ENCODE assay signal across 7 mouse cellular contexts in the genomic region with DNA sequence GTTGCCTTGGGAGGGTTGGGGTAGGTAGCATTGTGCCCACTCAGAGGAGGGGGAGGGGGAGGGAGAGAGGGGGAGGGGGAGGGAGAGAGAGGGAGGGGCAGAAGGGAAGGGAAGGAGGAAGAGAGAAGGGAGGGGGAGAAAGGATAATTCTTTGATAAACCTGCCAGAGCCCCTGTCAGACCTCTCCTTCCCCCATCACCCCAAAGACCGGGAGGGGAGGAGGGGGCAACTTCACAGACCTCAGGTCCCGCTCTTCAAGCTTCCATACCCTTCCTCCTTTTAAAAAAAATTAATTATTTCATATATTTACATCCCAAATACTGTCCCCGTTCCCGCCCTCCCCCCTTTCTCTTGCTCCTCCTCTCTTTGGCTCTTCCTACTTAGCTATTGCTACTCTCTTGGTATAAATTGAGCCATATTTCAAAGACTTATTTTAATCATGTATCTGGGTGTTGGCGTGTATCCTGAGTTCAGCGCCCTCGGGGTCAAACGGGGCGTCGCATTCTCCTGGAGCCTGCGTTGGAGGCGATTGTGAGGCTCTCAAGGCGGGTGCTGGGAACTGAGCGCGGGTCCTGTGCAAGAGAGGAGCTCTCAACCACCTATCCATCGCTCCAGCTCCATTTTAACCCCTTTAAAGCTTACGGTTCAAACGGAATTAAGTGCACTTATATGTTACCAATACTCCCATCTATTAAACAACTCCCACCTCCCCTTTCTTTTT. TPM values are rescaled to one million over a fixed set of nuclear protein-coding genes. Genes with fewer than 3 reads are reported as not detected.
DNase-seq lines count a peak whose midpoint lies in the region; ATAC-seq and TF ChIP-seq lines count a peak whose summit lies in the region.

No protein-coding gene starts in this region.

- no peak for DNase-seq in spleen, adult 2 months (ENCODE audit: low read depth in 1 of 2, low spot score in 2 of 2)
- no peak for DNase-seq in spleen, postnatal 36 days (ENCODE audit: low spot score in 2 of 2)
- no peak for DNase-seq in forebrain, embryonic 10.5 days (ENCODE audit: extremely low spot score, low spot score)
- no peak for DNase-seq in limb, embryonic 14.5 days (ENCODE audit: low spot score)
- DNase-seq in stomach, postnatal 0 days (ENCODE audit: low spot score), result no peak
- no peak for DNase-seq in T-cell, adult 2 months (ENCODE audit: low spot score)
- DNase-seq in layer of hippocampus, adult 9-11 months, result no peak

- peaks cover 5% of the 10 kb centered on the region; the same call in 1 of the 2 replicates for H3K9me3 ChIP-seq in forebrain, embryonic 10.5 days
- peaks cover 4% of the 10 kb centered on the region; the same call in 1 of the 2 replicates for H3K9me3 ChIP-seq in limb, embryonic 14.5 days (ENCODE audit: control insufficient read depth, low read length)
- H3K9me3 ChIP-seq in stomach, postnatal 0 days (ENCODE audit: control insufficient read depth, low read length), result no peaks in the 10 kb centered on the region

- H3K9ac ChIP-seq in limb, embryonic 14.5 days (ENCODE audit: low read depth, low read length, severe bottlenecking), result peak overlapping the region; percentile 52
- peak overlapping the region; percentile 66 for H3K9ac ChIP-seq in stomach, postnatal 0 days (ENCODE audit: low read length)

- H3K27me3 ChIP-seq in spleen, adult 2 months (ENCODE audit: control insufficient read depth, insufficient read depth, low read length), result no peaks in the 10 kb centered on the region
- no peaks in the 10 kb centered on the region for H3K27me3 ChIP-seq in forebrain, embryonic 10.5 days (ENCODE audit: poor library complexity, severe bottlenecking)
- no peaks in the 10 kb centered on the region for H3K27me3 ChIP-seq in limb, embryonic 14.5 days (ENCODE audit: control insufficient read depth, insufficient read depth, low read length)
- no peaks in the 10 kb centered on the region for H3K27me3 ChIP-seq in stomach, postnatal 0 days (ENCODE audit: control insufficient read depth, insufficient read depth, low read length)

- no peak for TF ChIP-seq POLR2A in spleen, adult 2 months (IDR thresholded peaks at IDR 0.05; ENCODE audit: low read depth, low read length)
- no peak for TF ChIP-seq POLR2A in limb, embryonic 14.5 days (IDR thresholded peaks at IDR 0.05; ENCODE audit: borderline replicate concordance, extremely low read depth, insufficient read depth, insufficient read length)

- H3K27ac ChIP-seq in spleen, adult 2 months (ENCODE audit: insufficient read depth, low read length), result peak overlapping the region; percentile 78
- peak overlapping the region; percentile 89 for H3K27ac ChIP-seq in forebrain, embryonic 10.5 days
- peak overlapping the region; percentile 86 for H3K27ac ChIP-seq in limb, embryonic 14.5 days (replicated peaks; ENCODE audit: low read depth, low read length)
- peak overlapping the region; percentile 91 for H3K27ac ChIP-seq in stomach, postnatal 0 days (replicated peaks)

- TF ChIP-seq CTCF in spleen, adult 2 months (IDR thresholded peaks at IDR 0.05; ENCODE audit: extremely low read depth, insufficient read depth, insufficient read length, insufficient replicate concordance), result no peak
- TF ChIP-seq CTCF in stomach, postnatal 0 days (IDR thresholded peaks at IDR 0.05; ENCODE audit: low read depth), result no peak

- peak overlapping the region; percentile 77; the same call in 1 of the 2 replicates for H3K4me3 ChIP-seq in spleen, adult 2 months (ENCODE audit: extremely low read depth, insufficient read depth, insufficient read length)
- H3K4me3 ChIP-seq in forebrain, embryonic 10.5 days, result peak overlapping the region; percentile 65
- H3K4me3 ChIP-seq in limb, embryonic 14.5 days (replicated peaks; ENCODE audit: low read length), result peak overlapping the region; percentile 53
- H3K4me3 ChIP-seq in stomach, postnatal 0 days (ENCODE audit: low read depth, low read length), result peak overlapping the region; percentile 47

- no peaks in the 10 kb centered on the region for H3K36me3 ChIP-seq in spleen, adult 2 months (ENCODE audit: control insufficient read depth, insufficient read depth, low read length)
- H3K36me3 ChIP-seq in forebrain, embryonic 10.5 days (replicated peaks), result no peaks in the 10 kb centered on the region
- no peaks in the 10 kb centered on the region for H3K36me3 ChIP-seq in limb, embryonic 14.5 days (ENCODE audit: control insufficient read depth, insufficient read depth, low read length)
- no peaks in the 10 kb centered on the region for H3K36me3 ChIP-seq in stomach, postnatal 0 days (ENCODE audit: control insufficient read depth, insufficient read depth, low read length)

- no peak for ATAC-seq in limb, embryonic 14.5 days (ENCODE audit: low FRiP score, low read depth)
- ATAC-seq in stomach, postnatal 0 days (ENCODE audit: low FRiP score, low TSS enrichment), result no peak

- no peaks in the 10 kb centered on the region; the same call in 1 of the 2 replicates for H3K4me1 ChIP-seq in spleen, adult 2 months (ENCODE audit: control insufficient read depth, insufficient read depth, insufficient read length)
- peaks cover 14% of the 10 kb centered on the region for H3K4me1 ChIP-seq in forebrain, embryonic 10.5 days
- H3K4me1 ChIP-seq in limb, embryonic 14.5 days (ENCODE audit: control insufficient read depth, insufficient read depth, low read length), result 0 out of 2 replicates have a peak, but pooled peaks cover 3% of the 10 kb centered on the region
- H3K4me1 ChIP-seq in stomach, postnatal 0 days (replicated peaks; ENCODE audit: control insufficient read depth, insufficient read depth), result no peaks in the 10 kb centered on the region

- peak overlapping the region; percentile 48 for H3K4me2 ChIP-seq in limb, embryonic 14.5 days (replicated peaks; ENCODE audit: low read depth, low read length, severe bottlenecking)
- peak overlapping the region; percentile 56 for H3K4me2 ChIP-seq in stomach, postnatal 0 days (replicated peaks; ENCODE audit: low read depth)

- 91% methylated on average over 18 of the region's 18 CpGs for WGBS in spleen, adult 2 months
- WGBS in forebrain, embryonic 10.5 days, result 72% methylated on average over 18 of the region's 18 CpGs
- 74% methylated on average over 18 of the region's 18 CpGs for WGBS in limb, embryonic 14.5 days
- 72% methylated on average over 18 of the region's 18 CpGs for WGBS in stomach, postnatal 0 days

- TF ChIP-seq EP300 in stomach, postnatal 0 days (optimal IDR thresholded peaks at IDR 0.05), result no peak

RNA-seq across cellular contexts. Expression of a gene that starts 34.8 kb away (rescaled TPM):
- 62.6 and 67.4 TPM in 2 replicates for polyA plus RNA-seq in spleen, adult 2 months (2012; rRNA removed)
- 2.6 and 3.9 TPM in 2 replicates for polyA plus RNA-seq in forebrain, embryonic 10.5 days (2016; fragmentation: Nextera tagmentation; extraction: Ambion mirVana)
- 18.6 and 21.6 TPM in 2 replicates for polyA plus RNA-seq in limb, embryonic 14.5 days (2012; rRNA removed)
- polyA plus RNA-seq in limb, embryonic 14.5 days (2014; fragmentation: Nextera tagmentation; extraction: Ambion mirVana), result 16.1 and 18.7 TPM in 2 replicates
- 8.2 and 9.3 TPM in 2 replicates for polyA plus RNA-seq in stomach, postnatal 0 days (2015; fragmentation: Nextera tagmentation; extraction: Ambion mirVana)

RNA-seq across cellular contexts. Expression of a gene that starts 45.5 kb away (rescaled TPM):
- polyA plus RNA-seq in spleen, adult 2 months (2012; rRNA removed), result 18.9 and 21.6 TPM in 2 replicates
- polyA plus RNA-seq in forebrain, embryonic 10.5 days (2016; fragmentation: Nextera tagmentation; extraction: Ambion mirVana), result 1,643 and 1,661 TPM in 2 replicates
- 237 and 577 TPM in 2 replicates for polyA plus RNA-seq in limb, embryonic 14.5 days (2012; rRNA removed)
- 1,456 and 1,457 TPM in 2 replicates for polyA plus RNA-seq in limb, embryonic 14.5 days (2014; fragmentation: Nextera tagmentation; extraction: Ambion mirVana)
- 653 and 712 TPM in 2 replicates for polyA plus RNA-seq in stomach, postnatal 0 days (2015; fragmentation: Nextera tagmentation; extraction: Ambion mirVana)

RNA-seq across cellular contexts. Expression of a gene that starts 45.6 kb away (rescaled TPM):
- 7.8 and 8.5 TPM in 2 replicates for polyA plus RNA-seq in spleen, adult 2 months (2012; rRNA removed)
- polyA plus RNA-seq in forebrain, embryonic 10.5 days (2016; fragmentation: Nextera tagmentation; extraction: Ambion mirVana), result 73.3 and 76.2 TPM in 2 replicates
- polyA plus RNA-seq in limb, embryonic 14.5 days (2012; rRNA removed), result 27.2 and 27.8 TPM in 2 replicates
- polyA plus RNA-seq in limb, embryonic 14.5 days (2014; fragmentation: Nextera tagmentation; extraction: Ambion mirVana), result 44.8 and 53.3 TPM in 2 replicates
- 14.8 and 15.5 TPM in 2 replicates for polyA plus RNA-seq in stomach, postnatal 0 days (2015; fragmentation: Nextera tagmentation; extraction: Ambion mirVana)

Comparison
In these comparisons a context has a peak if more than half of its experiments do, and no peak if none do; other contexts are left out.
1. RNA of a gene that starts 45.5 kb away (polyA plus RNA-seq): 1,643 to 1,661 TPM in forebrain, embryonic 10.5 days, 237 to 1,457 TPM in limb, embryonic 14.5 days and 653 to 712 TPM in stomach, postnatal 0 days; 18.9 to 21.6 TPM in spleen, adult 2 months; every median in the first group is over 10 times any median in the second.
2. Peak in every context shown above with its lines, with median percentiles within 50 percentile points of each other: H3K27ac ChIP-seq and H3K4me3 ChIP-seq.